Mouse (Mus musculus) cerebellum, adult 9-11 months (tissue): ENCODE data around the gene Rap1gap.

Experiments
- DNase-seq: peaks from one replicate; pipeline ENCODE4 v3.0.0; 2022

The Rap1gap gene

GRCm38 (mm10) chr4:137749680-137750079 is 85.2 kb downstream of the Rap1gap start:
- no peak for DNase-seq

GRCm38 (mm10) chr4:137750121-137750520 is 85.6 kb downstream of the Rap1gap start:
- no peak for DNase-seq

GRCm38 (mm10) chr4:137751310-137751709 is 86.8 kb downstream of the Rap1gap start:
- DNase-seq: no peak

GRCm38 (mm10) chr4:137751717-137752116 is 87.2 kb downstream of the Rap1gap start:
- no peak for DNase-seq

GRCm38 (mm10) chr4:137752471-137752870 is 87.9 kb downstream of the Rap1gap start:
- no peak for DNase-seq

- no peak for DNase-seq
These were observed 88.7 kb downstream of the Rap1gap start for GRCm38 (mm10) chr4:137753199-137753598.

GRCm38 (mm10) chr4:137754446-137754845 is 89.9 kb downstream of the Rap1gap start:
- DNase-seq: no peak

- no peak for DNase-seq
These were observed 98.4 kb downstream of the Rap1gap start for GRCm38 (mm10) chr4:137762886-137763285.

- no peak for DNase-seq
These were observed 99.5 kb downstream of the Rap1gap start for GRCm38 (mm10) chr4:137763920-137764495.

GRCm38 (mm10) chr4:137764621-137765020 is 100.1 kb downstream of the Rap1gap start:
- no peak for DNase-seq

GRCm38 (mm10) chr4:137765554-137765971 is 101.0 kb downstream of the Rap1gap start:
- DNase-seq: peak; percentile 54

- no peak for DNase-seq
These were observed 101.8 kb downstream of the Rap1gap start for GRCm38 (mm10) chr4:137766365-137766764.

GRCm38 (mm10) chr4:137768381-137768780 is 103.9 kb downstream of the Rap1gap start:
- no peak for DNase-seq

- DNase-seq: no peak
These were observed 104.3 kb downstream of the Rap1gap start for GRCm38 (mm10) chr4:137768831-137769230.

- DNase-seq: no peak
These were observed 105.1 kb downstream of the Rap1gap start for GRCm38 (mm10) chr4:137769635-137770034.

- DNase-seq: no peak
These were observed 106.5 kb downstream of the Rap1gap start for GRCm38 (mm10) chr4:137770901-137771612.

GRCm38 (mm10) chr4:137771749-137772148 is 107.2 kb downstream of the Rap1gap start:
- no peak for DNase-seq

- no peak for DNase-seq
These were observed 108.0 kb downstream of the Rap1gap start for GRCm38 (mm10) chr4:137772438-137773056.

- no peak for DNase-seq
These were observed 108.9 kb downstream of the Rap1gap start for GRCm38 (mm10) chr4:137773369-137773899.

- DNase-seq: no peak
These were observed 109.5 kb downstream of the Rap1gap start for GRCm38 (mm10) chr4:137774013-137774412.

GRCm38 (mm10) chr4:137774505-137774904 is 110.0 kb downstream of the Rap1gap start:
- DNase-seq: no peak

- DNase-seq: no peak
These were observed 113.3 kb downstream of the Rap1gap start for GRCm38 (mm10) chr4:137777866-137778265.

GRCm38 (mm10) chr4:137778397-137779184 is 114.1 kb downstream of the Rap1gap start:
- no peak for DNase-seq
